Mouse (Mus musculus) cerebellum, adult 2 months (tissue): ENCODE data around the gene Vsig10. TPM values are rescaled to one million over a fixed set of nuclear protein-coding genes. Genes with fewer than 3 reads are reported as not detected.

ENCODE experiments used
- DNase-seq, 2 experiments: peaks; one replicate each; pipeline ENCODE4 v3.0.0; 2021
- H3K27ac ChIP-seq: fragments of 200-500 bp; 2 replicates; pipeline ENCODE4 v1.5.1; 2012; ENCODE audit warnings: low read length, control low read depth, inconsistent platforms; ENCODE audit not compliant: insufficient read depth
- H3K27me3 ChIP-seq: fragments of 200-500 bp; 2 replicates; pipeline ENCODE4 v1.6.1; 2012; ENCODE audit warnings: inconsistent platforms, mild to moderate bottlenecking, low read length, moderate library complexity; ENCODE audit not compliant: control insufficient read depth, insufficient read depth
- H3K4me1 ChIP-seq: fragments of 200-500 bp; 2 replicates; pipeline ENCODE4 v1.6.1; 2011; ENCODE audit warnings: low read length; ENCODE audit not compliant: control insufficient read depth, insufficient read depth
- H3K4me3 ChIP-seq: fragments of 200-500 bp; replicated peaks from 2 replicates; pipeline ENCODE3; 2011; ENCODE audit warnings: mild to moderate bottlenecking, low read depth, low read length, control low read depth; ENCODE audit not compliant: insufficient read depth
- CTCF ChIP-seq: fragments of 200-500 bp; IDR thresholded peaks from 2 replicates; pipeline ENCODE4 v1.5.1; 2011; ENCODE audit warnings: low read depth, mild to moderate bottlenecking, control low read depth, low read length, moderate library complexity, borderline replicate concordance; ENCODE audit not compliant: insufficient read depth
- POLR2A ChIP-seq: fragments of 200-500 bp; IDR thresholded peaks from 2 replicates; pipeline ENCODE4 v1.6.1; 2011; ENCODE audit warnings: low read length, control low read depth, borderline replicate concordance; ENCODE audit not compliant: insufficient read depth
- WGBS: fragments of 180-500 bp; shearing (Covaris S2); methylation state at CpG from one replicate; pipeline ENCODE4 v1.1.7; 2018; 5-methylcytosine and 5-hydroxymethylcytosine counted together
- polyA plus RNA-seq: library from polyadenylated mRNA; depleted of rRNA; stranded (reverse); fragments of >200 nt; gene quantifications from 2 replicates; pipeline ENCODE4 v1.2.3, GENCODE M21; 2012

Gene Vsig10
- polyA plus RNA-seq, 1 experiment: 3.9 TPM

GRCm38 (mm10) chr5:117381785-117382184, 62.9 kb downstream of the Vsig10 start:
- no peak for DNase-seq
- Histone ChIP-seq H3K27ac (no peak overlapping the region), H3K4me1 (no peaks in the 10 kb centered on the region; the same call in 1 of the 2 replicates), H3K27me3 (no peaks in the 10 kb centered on the region), H3K4me3 (no peak overlapping the region)
- 65% methylated on average over 7 of the region's 7 CpGs for WGBS
- no peak for TF ChIP-seq CTCF

- DNase-seq: no peak
- Histone ChIP-seq H3K27me3 (no peaks in the 10 kb centered on the region), H3K4me3 (no peak overlapping the region), H3K27ac (no peak overlapping the region), H3K4me1 (peaks cover 3% of the 10 kb centered on the region; the same call in 1 of the 2 replicates)
- 64% methylated on average over 12 of the region's 12 CpGs for WGBS
- no peak for TF ChIP-seq POLR2A
- no peak for TF ChIP-seq CTCF
Observed at GRCm38 (mm10) chr5:117383198-117383597, 64.3 kb downstream of the Vsig10 start.

- H3K4me1 ChIP-seq: 0 out of 2 replicates have a peak, but pooled peaks cover 3% of the 10 kb centered on the region
- H3K27me3 ChIP-seq: no peaks in the 10 kb centered on the region
- H3K4me3 ChIP-seq: peak overlapping the region; percentile 77
- WGBS: 4% methylated on average over 16 of the region's 16 CpGs
- TF ChIP-seq POLR2A (no peak), CTCF (peak; percentile 35; the same call in 1 of the 2 replicates)
- H3K27ac ChIP-seq: no peak overlapping the region
- DNase-seq: peak; percentile 53 to 63
Observed at GRCm38 (mm10) chr5:117388296-117388751, 69.4 kb downstream of the Vsig10 start.

GRCm38 (mm10) chr5:117388877-117389276, 70.0 kb downstream of the Vsig10 start, which contains the start of gene Rfc5:
TSS of gene Rfc5 (minus strand) at chr5:117389047.
- peak; percentile 90 to 92 for DNase-seq
- 0 out of 2 replicates have a peak, but pooled peaks cover 3% of the 10 kb centered on the region for H3K4me1 ChIP-seq
- peak within 1 kb of the TSS; percentile 77 for H3K4me3 ChIP-seq
- under 1% methylated on average over 43 of the region's 44 CpGs for WGBS
- no peak within 1 kb of the TSS for H3K27ac ChIP-seq
- no peaks in the 10 kb centered on the region for H3K27me3 ChIP-seq
- TF ChIP-seq POLR2A: peak; percentile 26; the same call in 1 of the 2 replicates
- TF ChIP-seq CTCF: no peak

GRCm38 (mm10) chr5:117390895-117391294, 72.0 kb downstream of the Vsig10 start:
- Histone ChIP-seq H3K4me3 (no peak overlapping the region), H3K27ac (no peak overlapping the region), H3K27me3 (no peaks in the 10 kb centered on the region), H3K4me1 (0 out of 2 replicates have a peak, but pooled peaks cover 3% of the 10 kb centered on the region)
- WGBS: 91% methylated on average over 1 of the region's 1 CpGs
- no peak for TF ChIP-seq POLR2A
- TF ChIP-seq CTCF: no peak
- no peak for DNase-seq

- no peak overlapping the region for H3K27ac ChIP-seq
- 89% methylated on average over 5 of the region's 5 CpGs for WGBS
- H3K27me3 ChIP-seq: no peaks in the 10 kb centered on the region
- H3K4me1 ChIP-seq: no peaks in the 10 kb centered on the region
- no peak for TF ChIP-seq CTCF
- no peak for TF ChIP-seq POLR2A
- H3K4me3 ChIP-seq: no peak overlapping the region
- no peak for DNase-seq
Observed at GRCm38 (mm10) chr5:117395834-117396233, 77.0 kb downstream of the Vsig10 start.

- no peaks in the 10 kb centered on the region for H3K4me1 ChIP-seq
- no peak for DNase-seq
- no peak for TF ChIP-seq CTCF
- no peak for TF ChIP-seq POLR2A
- no peak overlapping the region for H3K27ac ChIP-seq
- no peak overlapping the region for H3K4me3 ChIP-seq
- 58% methylated on average over 6 of the region's 6 CpGs for WGBS
- no peaks in the 10 kb centered on the region for H3K27me3 ChIP-seq
Observed at GRCm38 (mm10) chr5:117396596-117397014, 77.7 kb downstream of the Vsig10 start.

- no peak for TF ChIP-seq POLR2A
- no peak for TF ChIP-seq CTCF
- no peak for DNase-seq
- H3K27me3 ChIP-seq: no peaks in the 10 kb centered on the region
- WGBS: 82% methylated on average over 6 of the region's 6 CpGs
- no peaks in the 10 kb centered on the region for H3K4me1 ChIP-seq
- no peak overlapping the region for H3K4me3 ChIP-seq
- no peak overlapping the region for H3K27ac ChIP-seq
Observed at GRCm38 (mm10) chr5:117397371-117397770, 78.5 kb downstream of the Vsig10 start.

- Histone ChIP-seq H3K27me3 (no peaks in the 10 kb centered on the region), H3K4me3 (no peak overlapping the region), H3K27ac (no peak overlapping the region), H3K4me1 (no peaks in the 10 kb centered on the region)
- WGBS: 36% methylated on average over 4 of the region's 5 CpGs
- TF ChIP-seq POLR2A (no peak), CTCF (no peak)
- DNase-seq: no peak
Observed at GRCm38 (mm10) chr5:117398007-117398550, 79.2 kb downstream of the Vsig10 start.
